Mouse (Mus musculus): ENCODE results near the gene Nkx6-2.

DNA sequence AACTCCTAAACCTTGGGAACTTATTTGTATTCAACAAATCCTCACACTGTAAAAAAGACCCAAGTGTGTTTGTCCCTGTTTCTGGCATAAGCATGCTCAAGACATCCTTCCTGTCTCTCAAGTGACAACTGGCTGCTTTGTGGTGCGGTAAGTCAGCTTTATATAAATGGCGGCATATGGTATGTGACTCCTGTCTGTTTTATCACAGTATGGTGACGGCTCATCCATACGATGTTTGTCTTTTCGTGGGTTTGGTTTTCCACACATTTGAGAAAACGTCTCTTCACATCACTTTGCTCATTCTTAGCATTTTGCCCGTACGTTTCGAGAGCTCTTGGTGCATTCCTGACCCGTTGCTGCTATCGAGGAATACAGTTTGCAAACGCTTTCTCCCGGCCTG lies 40.0 kb upstream of the Nkx6-2 start:
- TF ChIP-seq CTCF (IDR thresholded peaks at IDR 0.05; ENCODE audit: low read depth, low read length) (no peak), POLR2A (IDR thresholded peaks at IDR 0.05; ENCODE audit: extremely low read depth, insufficient read depth, low read length) (no peak)

All from liver, adult 2 months (tissue).